Mouse (Mus musculus) CH12.LX (cell line): Measurements from ENCODE around the gene Mrs2. TPM values are rescaled to one million over a fixed set of nuclear protein-coding genes. Genes with fewer than 3 reads are reported as not detected.

ENCODE experiments used
- DNase-seq: peaks from one replicate; pipeline ENCODE4 v3.0.0-alpha.2; 2013; ENCODE audit errors: extremely low read depth
- H3K27ac ChIP-seq: 2 replicates; pipeline ENCODE4 v1.5.1; 2012; ENCODE audit warnings: low read depth, mild to moderate bottlenecking, control low read depth, moderate library complexity; ENCODE audit not compliant: insufficient read depth
- H3K27me3 ChIP-seq: replicated peaks from 2 replicates; pipeline ENCODE3; 2012; ENCODE audit warnings: inconsistent platforms
- H3K36me3 ChIP-seq, 2 experiments: replicated peaks in 1 of 2; 2 replicates each; pipeline versions ENCODE3 to v1.6.1; 2012; ENCODE audit warnings: inconsistent platforms in 1 of 2, low read length in 1 of 2, mild to moderate bottlenecking in 1 of 2, mixed read lengths in 1 of 2, moderate library complexity in 1 of 2; ENCODE audit not compliant: control insufficient read depth in 1 of 2, insufficient read depth in 1 of 2
- H3K4me1 ChIP-seq, 2 experiments: 2 replicates each; pipeline ENCODE4 v1.6.1; 2012; ENCODE audit warnings: inconsistent platforms in 1 of 2, moderate library complexity in 1 of 2; ENCODE audit not compliant: insufficient read depth in 2 of 2, control insufficient read depth in 1 of 2
- H3K4me2 ChIP-seq: 2 replicates; pipeline ENCODE4 v1.6.1; 2012; ENCODE audit warnings: low read depth, mild to moderate bottlenecking, control low read depth; ENCODE audit not compliant: poor library complexity, insufficient read depth, severe bottlenecking
- H3K4me3 ChIP-seq, 3 experiments: fragments of 150-350 bp in 1 of 3; sonication (generic) in 1 of 3; replicated peaks in 1 of 3; 2 replicates each; pipeline versions ENCODE3 to v1.5.1; 2011 to 2012; ENCODE audit warnings: low read depth in 2 of 3, low read length in 2 of 3, mild to moderate bottlenecking in 2 of 3, moderate library complexity in 2 of 3, control low read depth in 1 of 3, improper control_type of control experiment in 1 of 3, inconsistent platforms in 1 of 3, mixed read lengths in 1 of 3; ENCODE audit not compliant: poor library complexity in 1 of 3
- H3K79me2 ChIP-seq: replicated peaks from 2 replicates; pipeline ENCODE4 v1.6.1; 2012; ENCODE audit warnings: mild to moderate bottlenecking, moderate library complexity; ENCODE audit not compliant: control insufficient read depth, poor library complexity, insufficient read depth, severe bottlenecking; ENCODE audit errors: extremely low read depth
- H3K9ac ChIP-seq: 2 replicates; pipeline ENCODE4 v1.6.1; 2012; ENCODE audit warnings: low read depth, mild to moderate bottlenecking, control low read depth, moderate library complexity; ENCODE audit not compliant: insufficient read depth
- H3K9me3 ChIP-seq: replicated peaks from 2 replicates; pipeline ENCODE3; 2012; ENCODE audit warnings: low read length, inconsistent platforms, mixed read lengths
- CHD1 ChIP-seq: IDR thresholded peaks from 2 replicates; pipeline ENCODE4 v1.6.1; 2012; ENCODE audit warnings: low read depth, low read length, improper control_type of control experiment, inconsistent platforms
- CHD2 ChIP-seq: IDR thresholded peaks from 2 replicates; pipeline ENCODE4 v1.6.1; 2011; ENCODE audit warnings: low read length, improper control_type of control experiment
- ELF1 ChIP-seq: IDR thresholded peaks from 2 replicates; pipeline ENCODE4 v1.6.1; 2014; ENCODE audit warnings: low read depth, mild to moderate bottlenecking, inconsistent platforms, low read length, improper control_type of control experiment
- ETS1 ChIP-seq: conservative IDR thresholded peaks from 2 replicates; pipeline ENCODE4 v1.6.1; 2012; ENCODE audit warnings: low read depth, mild to moderate bottlenecking, inconsistent platforms, low read length, improper control_type of control experiment, moderate library complexity
- HCFC1 ChIP-seq: IDR thresholded peaks from 2 replicates; pipeline ENCODE4 v1.6.1; 2012; ENCODE audit warnings: low read depth, mild to moderate bottlenecking, inconsistent platforms, low read length, improper control_type of control experiment
- IRF4 ChIP-seq: IDR thresholded peaks from 2 replicates; pipeline ENCODE4 v1.6.1; 2014; ENCODE audit warnings: low read depth, mild to moderate bottlenecking, inconsistent platforms, low read length, improper control_type of control experiment
- JUND ChIP-seq: conservative IDR thresholded peaks from 2 replicates; pipeline ENCODE4 v1.6.1; 2011; ENCODE audit warnings: low read depth, low read length, improper control_type of control experiment
- MAFK ChIP-seq: IDR thresholded peaks from 2 replicates; pipeline ENCODE4 v1.6.1; 2011; ENCODE audit warnings: low read length, improper control_type of control experiment; ENCODE audit not compliant: insufficient replicate concordance
- MAZ ChIP-seq: IDR thresholded peaks from 2 replicates; pipeline ENCODE4 v1.6.1; 2012; ENCODE audit warnings: low read depth, mild to moderate bottlenecking, inconsistent platforms, low read length, improper control_type of control experiment, moderate library complexity
- MEF2A ChIP-seq: IDR thresholded peaks from 2 replicates; pipeline ENCODE4 v1.6.1; 2014; ENCODE audit warnings: low read depth, mild to moderate bottlenecking, inconsistent platforms, low read length, improper control_type of control experiment, borderline replicate concordance
- NRF1 ChIP-seq: IDR thresholded peaks from 2 replicates; pipeline ENCODE4 v1.6.1; 2014; ENCODE audit warnings: low read depth, mild to moderate bottlenecking, inconsistent platforms, low read length, improper control_type of control experiment, moderate library complexity
- RCOR1 ChIP-seq: conservative IDR thresholded peaks from 2 replicates; pipeline ENCODE4 v1.6.1; 2012; ENCODE audit warnings: low read depth, mild to moderate bottlenecking, inconsistent platforms, low read length, improper control_type of control experiment
- TCF12 ChIP-seq: IDR thresholded peaks from 2 replicates; pipeline ENCODE4 v1.6.1; 2014; ENCODE audit warnings: low read depth, mild to moderate bottlenecking, inconsistent platforms, low read length, improper control_type of control experiment
- USF1 ChIP-seq: IDR thresholded peaks from 2 replicates; pipeline ENCODE4 v1.6.1; 2014; ENCODE audit warnings: low read depth, mild to moderate bottlenecking, inconsistent platforms, low read length, improper control_type of control experiment
- USF2 ChIP-seq: conservative IDR thresholded peaks from 2 replicates; pipeline ENCODE4 v1.6.1; 2011; ENCODE audit warnings: low read depth, low read length, improper control_type of control experiment
- ZC3H11A ChIP-seq: IDR thresholded peaks from 2 replicates; pipeline ENCODE4 v1.6.1; 2012; ENCODE audit warnings: low read depth, mild to moderate bottlenecking, inconsistent platforms, low read length, improper control_type of control experiment
- dilution Hi-C: fragments of 300-500 bp; cut with MboI; formaldehyde crosslinking; loops from 2 replicates; pipeline ENCODE4 v1.14.3; 2020; ENCODE audit warnings: low sequenced_read_pairs; ENCODE audit not compliant: extremely low pct_unique_long_range_greater_than_20kb, extremely low pct_ligation_motif_present
- in situ Hi-C: fragments of 300-500 bp; cut with MboI; formaldehyde crosslinking; loops from 3 replicates; pipeline ENCODE4 v1.14.3; 2019; ENCODE audit warnings: low sequenced_read_pairs, low pct_ligation_motif_present, low pct_unique_long_range_greater_than_20kb, mixed read lengths
- polyA plus RNA-seq: library from polyadenylated mRNA; unstranded; fragments of >175 nt; gene quantifications from 2 replicates; pipeline ENCODE4 v1.2.1, GENCODE M21; 2012; ENCODE audit warnings: low read depth; ENCODE audit not compliant: insufficient read length
- total RNA-seq, 2 experiments: library from RNA; depleted of rRNA; stranded (reverse); fragments of 300-350 nt in 1 of 2; fragments of >200 nt in 1 of 2; gene quantifications; 2 replicates each; pipeline ENCODE4 v1.2.3; 2012 to 2014

Mrs2 gene
- total and polyA plus RNA-seq, 3 experiments: 12.1 to 29.5 (median 12.6) TPM

DNA sequence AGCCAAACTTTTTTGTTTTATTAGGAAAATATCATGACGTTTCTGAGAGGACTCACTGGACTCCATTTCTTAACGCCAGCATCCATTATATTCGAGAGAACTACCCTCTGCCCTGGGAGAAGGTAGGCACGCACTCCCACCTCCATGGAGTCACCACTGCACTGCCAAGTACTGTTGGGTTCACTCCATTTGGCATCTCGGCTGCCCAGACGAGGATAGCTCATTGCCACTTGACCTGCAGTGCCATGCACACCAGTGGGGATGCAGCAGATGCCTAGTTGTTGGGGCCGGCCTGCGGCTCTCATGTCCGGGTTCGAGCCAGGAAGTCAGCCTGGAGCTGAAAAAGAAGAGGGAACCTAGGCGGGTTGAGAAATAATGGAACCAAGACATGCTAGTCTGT lies 65.1 kb downstream of the Mrs2 start:
- in situ Hi-C loops: no loop called here
- Histone ChIP-seq H3K4me1 (peaks cover 3 to 8% of the 10 kb centered on the region in 2 experiments; a peak in 3 of 4 replicates), H3K4me3 (no peak overlapping the region), H3K9ac (no peak overlapping the region), H3K27me3 (no peaks in the 10 kb centered on the region), H3K9me3 (no peaks in the 10 kb centered on the region), H3K36me3 (no peaks in the 10 kb centered on the region), H3K27ac (no peak overlapping the region), H3K4me2 (no peak overlapping the region), H3K79me2 (no peaks in the 10 kb centered on the region)
- TF ChIP-seq ZC3H11A (no peak), CHD2 (no peak), ETS1 (no peak), USF1 (no peak), ELF1 (no peak), TCF12 (no peak), HCFC1 (no peak), MAZ (no peak), JUND (no peak)
- DNase-seq: no peak
- dilution Hi-C loops: no loop called here

DNA sequence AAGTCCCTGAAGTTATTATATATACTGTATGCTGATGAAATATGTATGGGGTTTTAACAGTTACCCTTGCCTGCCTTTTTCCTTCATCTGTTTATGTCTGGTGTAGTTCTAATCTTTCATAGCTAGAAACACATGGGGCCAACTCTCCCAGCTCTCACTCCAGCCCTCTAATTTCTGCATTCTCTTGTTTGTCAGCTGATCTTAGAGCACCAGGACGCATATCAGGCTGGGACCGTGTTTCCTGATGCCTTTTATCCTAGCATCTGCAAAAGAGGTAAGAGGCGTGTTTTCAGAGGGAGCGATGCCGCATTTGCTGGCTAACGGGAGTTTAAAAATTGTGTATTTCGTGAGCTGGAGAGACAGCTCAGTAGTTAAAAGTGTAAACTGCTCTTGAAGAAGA lies 67.5 kb downstream of the Mrs2 start:
- DNase-seq: no peak
- no peak overlapping the region for H3K27ac ChIP-seq
- H3K79me2 ChIP-seq: no peaks in the 10 kb centered on the region
- H3K4me3 ChIP-seq: no peak overlapping the region
- TF ChIP-seq HCFC1: no peak
- H3K4me1 ChIP-seq: peaks cover 3 to 8% of the 10 kb centered on the region in 2 experiments; a peak in 3 of 4 replicates
- in situ Hi-C loops (no loop called here), dilution Hi-C loops (no loop called here)
- H3K36me3 ChIP-seq: no peaks in the 10 kb centered on the region
- H3K9ac ChIP-seq: no peak overlapping the region
- H3K9me3 ChIP-seq: no peaks in the 10 kb centered on the region
- no peaks in the 10 kb centered on the region for H3K27me3 ChIP-seq
- H3K4me2 ChIP-seq: no peak overlapping the region

DNA sequence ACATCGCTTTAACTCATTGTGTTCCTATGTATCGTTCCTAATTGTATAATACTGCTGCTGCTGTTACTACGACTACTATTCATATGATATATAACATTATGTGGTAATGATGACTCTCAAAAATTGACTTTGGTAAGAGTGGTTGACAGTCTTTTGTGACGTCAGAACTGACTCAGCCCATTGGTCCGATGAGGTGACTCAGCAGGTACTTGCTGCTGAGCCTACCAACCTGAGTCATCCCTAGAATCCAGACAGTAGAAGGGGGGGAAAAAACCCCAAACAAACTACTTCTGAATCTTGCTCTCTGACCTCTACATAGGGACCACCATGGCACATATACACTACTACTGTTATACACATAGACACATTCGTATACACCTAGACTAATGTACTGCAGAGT lies 71.3 kb downstream of the Mrs2 start:
- dilution Hi-C loops (no loop called here), in situ Hi-C loops (no loop called here)
- no peak overlapping the region for H3K4me2 ChIP-seq
- TF ChIP-seq JUND (no peak; the same call in 1 of the 2 replicates), ELF1 (no peak), RCOR1 (no peak), MEF2A (no peak), NRF1 (no peak), IRF4 (peak; percentile 22; the same call in 1 of the 2 replicates), MAFK (peak; percentile 57; the same call in 1 of the 2 replicates), CHD1 (no peak), USF2 (no peak)
- no peak overlapping the region for H3K9ac ChIP-seq
- H3K27ac ChIP-seq: no peak overlapping the region
- no peaks in the 10 kb centered on the region for H3K79me2 ChIP-seq
- H3K36me3 ChIP-seq: no peaks in the 10 kb centered on the region
- H3K9me3 ChIP-seq: no peaks in the 10 kb centered on the region
- DNase-seq: peak; percentile 13
- peaks cover 3 to 8% of the 10 kb centered on the region in 2 experiments; a peak in 3 of 4 replicates for H3K4me1 ChIP-seq
- no peaks in the 10 kb centered on the region for H3K27me3 ChIP-seq
- H3K4me3 ChIP-seq: no peak overlapping the region
